Mouse (Mus musculus): ENCODE data around the gene Syn3.
"Not testable (repeated sequence)": the region's sequence is repeated elsewhere in the genome, so short reads cannot be mapped to it uniquely, and the experiment has no call there.

The Syn3 gene

DNA sequence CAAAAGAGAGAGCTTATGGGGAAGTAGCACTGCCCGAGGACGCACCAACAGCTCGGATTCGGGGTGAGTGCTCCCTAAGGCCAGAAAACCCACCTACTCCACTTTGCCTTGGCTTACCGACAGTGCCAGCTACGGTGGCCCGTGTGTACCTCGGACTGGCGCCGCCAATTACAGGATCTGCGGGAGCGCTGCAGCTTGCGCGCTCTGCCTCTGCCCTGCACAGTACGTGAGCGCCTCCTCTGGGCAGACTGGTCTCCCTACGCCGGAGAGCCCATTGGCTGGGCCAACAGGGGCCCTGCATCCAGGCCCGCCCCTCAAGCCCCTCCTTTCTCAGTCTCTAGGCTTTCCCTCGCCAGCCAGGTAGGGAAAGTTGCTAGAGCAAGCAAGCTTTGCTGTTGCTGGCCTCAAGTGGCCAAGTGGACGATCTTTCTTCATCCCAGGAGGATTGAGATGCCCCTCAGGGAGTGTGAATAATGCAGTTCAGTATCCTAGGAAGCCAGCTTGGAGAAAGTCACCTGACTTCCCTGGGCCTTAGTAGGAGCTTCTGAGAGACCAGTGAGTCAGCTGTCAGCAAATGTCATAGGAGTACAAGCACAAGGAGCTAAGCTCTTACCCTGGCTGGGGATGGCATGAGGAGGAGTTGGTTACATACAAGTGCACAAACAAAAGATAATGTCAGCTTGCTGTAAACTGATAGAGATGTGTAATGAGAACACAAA is at the start of gene Syn3:
Gene Syn3 (minus strand): TSS at position 224 of the 719 bp plus-strand sequence.
- peak; percentile 82 for DNase-seq

DNA sequence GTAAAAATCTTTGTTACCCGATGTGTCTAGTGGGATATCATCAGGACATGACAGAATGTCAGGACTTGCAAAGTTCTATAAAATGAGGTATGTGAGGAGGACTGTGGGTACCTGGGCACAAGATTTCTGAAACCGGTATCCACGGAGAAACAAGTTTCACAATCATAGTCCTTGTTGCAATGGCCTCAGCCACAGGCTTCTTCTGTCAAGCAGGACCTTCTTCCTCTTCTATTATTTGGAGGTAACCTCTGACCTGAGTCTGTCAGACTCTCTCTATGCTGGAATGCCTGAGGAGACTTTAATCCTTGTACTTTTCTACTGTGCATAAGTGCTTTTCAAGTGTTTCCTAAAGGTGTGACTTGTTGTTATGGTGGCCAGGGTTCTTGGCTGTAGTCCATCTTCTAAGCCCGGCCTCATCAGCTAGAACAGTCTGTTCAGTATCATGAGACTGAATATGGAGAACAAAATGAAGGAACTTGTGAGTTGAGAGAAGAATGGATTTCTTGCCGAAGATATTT is 27.7 kb upstream of the Syn3 start:
- DNase-seq, result not testable (repeated sequence)

GRCm38 (mm10) chr10:86513801-86514200 is 15.1 kb upstream of the Syn3 start:
- DNase-seq, result no peak

DNA sequence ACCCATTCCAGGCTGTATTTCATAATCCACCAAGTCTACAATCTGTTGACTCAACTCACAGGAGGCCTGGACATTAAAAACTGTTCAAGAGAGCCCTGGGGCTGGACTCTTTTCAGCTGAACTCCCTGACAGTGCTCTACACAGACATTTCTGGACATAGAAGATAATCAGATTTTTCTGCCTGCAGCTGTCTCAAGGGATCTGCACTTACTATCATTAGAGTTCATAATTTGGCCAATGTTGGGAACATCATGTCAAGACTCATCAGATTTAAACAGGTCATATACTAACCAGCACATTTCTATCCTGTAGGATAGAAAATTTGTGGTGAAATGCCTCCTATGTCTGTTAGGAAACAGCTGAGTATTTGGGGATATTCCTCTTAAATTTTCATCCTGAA is 12.2 kb upstream of the Syn3 start:
- DNase-seq, result no peak

DNA sequence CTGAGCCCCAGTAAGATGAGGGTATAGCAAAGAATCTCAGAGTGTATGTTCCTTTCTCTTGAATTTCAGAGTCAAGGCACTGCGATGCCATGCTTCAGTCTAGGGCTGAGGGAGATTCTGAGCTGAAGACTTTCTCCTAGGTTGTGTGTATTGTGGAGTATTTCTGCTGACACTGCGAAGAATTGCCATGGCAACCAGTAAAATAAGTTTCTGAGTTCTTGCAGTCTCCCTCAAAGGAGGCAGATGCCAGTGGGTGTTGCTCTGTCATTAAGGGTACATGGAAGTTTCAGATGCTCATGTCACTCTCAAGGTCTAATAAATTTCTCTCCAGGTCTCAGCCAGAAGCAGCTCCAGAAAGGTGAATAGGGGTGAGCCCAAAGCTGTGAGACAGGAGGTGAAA is 3.4 kb upstream of the Syn3 start:
- DNase-seq, result no peak

- no peak for DNase-seq
These were observed 534 bp downstream of the Syn3 start for GRCm38 (mm10) chr10:86498051-86498672.

GRCm38 (mm10) chr10:86495851-86496250 is 2.8 kb downstream of the Syn3 start:
- no peak for DNase-seq

GRCm38 (mm10) chr10:86493140-86493539 is 5.6 kb downstream of the Syn3 start:
- no peak for DNase-seq

GRCm38 (mm10) chr10:86492089-86492907 is 6.4 kb downstream of the Syn3 start:
- no peak for DNase-seq

- DNase-seq, result no peak
These were observed 7.2 kb downstream of the Syn3 start for GRCm38 (mm10) chr10:86491316-86492088.

GRCm38 (mm10) chr10:86488544-86488943 is 10.2 kb downstream of the Syn3 start:
- no peak for DNase-seq

GRCm38 (mm10) chr10:86485971-86486370 is 12.7 kb downstream of the Syn3 start:
- DNase-seq, result no peak

DNA sequence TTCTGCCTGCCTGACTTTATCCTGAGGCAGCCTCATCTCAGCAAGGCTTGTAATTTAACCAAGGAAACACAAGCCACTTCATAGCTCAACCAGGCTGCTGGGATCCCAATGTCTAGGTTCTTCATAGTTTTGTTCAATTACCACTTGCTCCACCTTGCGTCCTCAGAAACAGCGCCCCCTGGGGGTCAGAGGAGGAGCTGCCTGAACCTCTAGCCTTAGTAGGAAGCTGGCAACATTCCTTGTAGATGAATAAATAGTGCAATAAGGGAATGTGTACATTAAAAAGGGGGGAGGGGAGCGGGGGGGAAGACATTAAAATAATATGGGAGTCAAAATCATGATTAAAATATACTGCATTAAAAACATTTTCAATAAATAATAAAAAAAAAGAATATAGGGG is 14.7 kb downstream of the Syn3 start:
- DNase-seq, result peak; percentile 34

DNA sequence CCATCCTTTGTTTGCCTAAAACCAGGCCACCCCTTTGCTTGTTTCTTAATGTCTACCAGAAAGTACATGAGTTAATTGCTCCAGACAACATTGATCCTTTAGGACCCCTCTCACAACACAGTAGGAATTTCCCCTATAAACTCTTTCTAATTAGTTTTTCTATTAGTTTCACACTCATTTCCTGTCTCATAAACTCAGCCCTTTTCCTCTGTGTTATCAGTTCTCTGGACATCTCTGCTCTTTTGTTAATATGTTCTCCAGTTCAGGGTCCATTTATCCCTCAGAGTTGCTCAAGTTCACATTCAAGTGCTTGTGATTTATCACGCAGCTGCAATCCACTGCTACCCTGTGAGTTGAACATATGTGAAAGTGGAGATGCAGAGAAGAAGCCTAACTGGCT is 16.2 kb downstream of the Syn3 start:
- no peak for DNase-seq

DNA sequence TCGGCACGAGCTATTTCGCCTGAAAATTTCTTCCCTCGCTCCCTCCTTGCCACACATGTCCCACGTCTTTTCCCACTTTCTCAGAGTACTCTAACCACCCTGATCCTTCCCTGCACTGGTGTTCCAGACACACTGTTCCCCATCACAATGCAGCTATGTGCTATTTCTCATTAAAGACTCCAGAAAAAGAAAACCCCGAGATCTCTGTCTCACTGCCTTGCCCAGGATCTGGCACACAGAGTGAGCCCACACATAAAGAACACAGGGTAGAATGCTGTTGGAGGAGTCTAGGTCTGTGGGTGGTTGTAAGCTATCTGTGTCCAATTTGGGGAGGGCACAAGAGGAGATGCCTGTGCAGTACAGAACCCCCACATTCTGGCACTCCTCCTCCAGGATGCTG is 18.0 kb downstream of the Syn3 start:
- no peak for DNase-seq

- no peak for DNase-seq
These were observed 19.0 kb downstream of the Syn3 start for GRCm38 (mm10) chr10:86479718-86480121.

DNA sequence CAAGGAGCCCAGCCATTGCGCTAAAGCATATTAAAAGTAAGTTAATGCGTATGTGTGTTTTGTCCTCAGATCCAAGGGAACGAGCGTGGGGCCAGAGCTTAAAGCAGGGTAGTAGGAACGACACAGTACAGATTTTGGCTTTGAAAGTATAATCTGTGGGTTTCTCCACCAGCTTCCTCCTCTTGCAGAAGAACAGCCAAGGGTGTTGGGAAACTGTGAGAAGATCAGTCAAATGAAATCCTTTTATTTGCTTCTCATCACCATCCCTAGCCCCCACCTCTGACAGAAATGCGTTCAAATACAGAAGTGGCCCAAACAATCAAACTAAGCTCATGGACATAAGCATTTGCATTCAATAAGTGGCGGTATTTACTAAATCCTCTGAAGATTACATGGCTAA is 22.0 kb downstream of the Syn3 start:
- DNase-seq, result no peak

DNA sequence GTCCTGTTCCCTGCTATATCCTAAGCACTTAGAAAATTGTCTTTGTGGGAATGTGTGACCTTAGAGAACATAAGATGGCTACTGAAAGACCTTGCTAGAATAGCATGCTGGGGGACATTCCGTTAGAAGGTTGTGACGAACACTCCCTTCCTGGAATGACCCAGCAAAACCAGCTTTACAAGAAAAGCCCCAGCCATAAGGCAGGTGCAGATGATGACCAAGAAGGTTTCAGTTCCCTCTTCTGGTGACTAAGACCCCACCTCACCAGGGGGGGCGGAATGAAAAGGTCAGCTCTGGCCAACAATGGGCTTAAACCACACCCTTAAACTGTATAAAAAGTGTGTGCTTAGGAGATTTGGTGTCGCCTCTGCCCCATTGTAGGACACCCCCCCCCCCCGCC is 23.4 kb downstream of the Syn3 start:
- DNase-seq, result no peak

DNA sequence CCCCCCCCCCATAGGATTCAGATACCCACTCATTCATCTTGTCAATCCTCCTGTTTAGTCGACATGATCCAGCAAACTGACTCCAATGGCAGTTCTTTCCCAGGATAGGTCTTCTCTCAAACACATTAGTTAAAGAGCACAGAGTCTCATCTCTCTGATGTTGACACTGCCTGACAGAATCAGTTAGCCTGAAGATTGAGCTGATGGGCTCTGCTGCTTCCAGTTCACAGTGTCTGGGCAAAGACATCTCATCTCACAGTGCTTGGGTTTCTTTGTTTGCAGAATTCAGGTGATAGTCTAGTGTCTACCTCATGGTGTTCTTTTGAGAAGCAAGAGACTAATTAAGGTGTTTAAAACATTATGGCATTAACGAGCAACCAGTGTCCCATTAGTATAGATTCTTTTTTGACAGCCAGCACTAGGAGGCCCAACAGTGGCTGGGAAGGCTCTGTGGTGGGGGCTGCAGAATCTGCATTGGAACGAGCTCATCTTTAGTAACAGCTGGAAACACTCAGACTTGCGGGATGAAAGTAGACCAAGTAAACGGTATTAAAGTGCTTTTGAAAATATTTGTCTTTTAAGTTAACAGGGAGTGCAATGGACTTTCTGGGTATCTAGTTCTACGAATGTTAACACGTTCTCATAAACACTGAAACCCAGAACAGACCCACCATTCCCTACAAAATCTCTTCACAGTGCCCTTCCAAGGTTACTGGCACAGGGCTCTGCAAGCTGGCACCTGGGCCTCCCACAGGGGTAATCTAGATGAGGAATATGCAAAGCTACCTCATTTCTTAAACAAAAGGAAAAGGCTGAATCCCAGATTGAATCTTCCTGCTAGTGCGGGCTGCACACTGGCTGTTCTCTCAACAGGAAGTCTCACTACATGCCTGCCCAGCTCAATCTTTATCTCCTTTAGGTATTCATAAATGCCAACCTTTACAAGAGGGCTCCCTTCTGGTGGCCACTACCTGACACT is 24.2 kb downstream of the Syn3 start:
- no peak for DNase-seq

DNA sequence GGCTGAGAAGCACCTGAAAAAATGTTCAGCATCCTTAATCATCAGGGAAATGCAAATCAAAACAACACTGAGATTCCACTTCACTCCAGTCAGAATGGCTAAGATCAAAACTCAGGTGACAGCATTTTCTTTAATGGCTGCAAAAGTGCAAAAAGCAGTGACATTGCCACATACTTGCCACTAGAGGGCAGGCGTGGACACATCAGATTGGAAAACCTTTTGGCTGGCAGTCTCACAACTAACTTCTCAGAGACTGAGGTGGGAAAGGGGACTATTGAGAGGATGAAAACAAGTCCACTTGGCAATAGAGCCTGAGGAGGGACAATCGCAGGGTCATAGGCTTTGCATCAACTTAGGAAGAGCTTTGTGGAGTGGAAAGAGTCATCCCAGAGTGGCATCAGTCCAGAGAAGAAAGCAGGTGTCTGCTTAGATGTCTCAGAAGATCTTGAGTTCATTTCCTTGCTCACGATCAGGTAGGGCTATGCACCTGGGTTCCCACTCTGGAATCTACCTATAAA is 25.0 kb downstream of the Syn3 start:
- DNase-seq, result peak; percentile 29
